In genomic region chr10:53115028-53115427, GRCm38 (mm10) we compare ENCODE assay signal across 8 mouse cellular contexts.
DNase-seq lines count a peak whose midpoint lies in the region; ATAC-seq and TF ChIP-seq lines count a peak whose summit lies in the region.

No protein-coding gene starts in this region.

- no peaks in the 10 kb centered on the region for H3K4me1 ChIP-seq in kidney, adult 2 months (ENCODE audit: control insufficient read depth, insufficient read depth, low read length)
- no peaks in the 10 kb centered on the region for H3K4me1 ChIP-seq in lung, adult 2 months (ENCODE audit: control insufficient read depth, insufficient read depth, low read length)

- intact Hi-C loops in gastrocnemius, adult 2 months (cut with DNase I): loop anchor here (1.0 to 10.0 kb wide), 3 partner anchors 190 to 413 kb away; no protein-coding TSS in a partner anchor

- no peak for ATAC-seq in activated CD4-positive, CD25-positive, alpha-beta regulatory T cell, adult 4 months

- TF ChIP-seq POLR2A in kidney, adult 2 months (IDR thresholded peaks at IDR 0.05; ENCODE audit: low read depth, low read length): no peak
- TF ChIP-seq POLR2A in lung, adult 2 months (IDR thresholded peaks at IDR 0.05; ENCODE audit: borderline replicate concordance, extremely low read depth, low read depth, low read length): no peak

- peak; percentile 95; the same call in 1 of the 2 replicates for TF ChIP-seq CTCF in gastrocnemius, adult 2 months (IDR thresholded peaks at IDR 0.05)
- peak; percentile 87 for TF ChIP-seq CTCF in kidney, adult 2 months (conservative IDR thresholded peaks at IDR 0.05; ENCODE audit: insufficient read depth, insufficient read length, low read depth, low read length)
- peak; percentile 74 for TF ChIP-seq CTCF in lung, adult 2 months (IDR thresholded peaks at IDR 0.05; ENCODE audit: insufficient read depth, low read length)

- no peak overlapping the region for H3K27ac ChIP-seq in gastrocnemius, adult 2 months
- H3K27ac ChIP-seq in kidney, adult 2 months (ENCODE audit: insufficient read depth, low read depth, low read length): no peak overlapping the region

- H3K4me3 ChIP-seq in gastrocnemius, adult 2 months: no peak overlapping the region
- no peak overlapping the region for H3K4me3 ChIP-seq in kidney, adult 2 months (ENCODE audit: insufficient read depth, low read depth, low read length)
- H3K4me3 ChIP-seq in lung, adult 2 months (replicated peaks; ENCODE audit: extremely low read depth, low read depth, low read length): no peak overlapping the region

- no peaks in the 10 kb centered on the region for H3K36me3 ChIP-seq in kidney, adult 2 months (ENCODE audit: control insufficient read depth, insufficient read depth, low read length)

- peak; percentile 16 to 17 for DNase-seq in B cell, adult 2 months
- peak; percentile 55 for DNase-seq in NIH3T3 (ENCODE audit: low read depth)
- peak; percentile 79 to 87 for DNase-seq in cerebellum, postnatal 14 days
- DNase-seq in gastrocnemius, adult 2 months: peak; percentile 77
- DNase-seq in kidney, adult 2 months: peak; percentile 70
- DNase-seq in lung, adult 2 months: peak; percentile 39
- peak; percentile 54 to 57 for DNase-seq in right cerebral cortex, adult 2 months (ENCODE audit: low spot score in 2 of 2)

- no peaks in the 10 kb centered on the region for H3K27me3 ChIP-seq in kidney, adult 2 months (replicated peaks; ENCODE audit: control insufficient read depth, insufficient read depth, low read length)

- WGBS in kidney, adult 2 months: 25% methylated on average over 3 of the region's 3 CpGs
- WGBS in lung, adult 2 months: 19% methylated on average over 3 of the region's 3 CpGs

Comparison
In these comparisons a context has a peak if more than half of its experiments do, and no peak if none do; other contexts are left out.
1. DNase-seq: peak in every context shown above with its lines; median percentile 83 in cerebellum, postnatal 14 days; 77 in gastrocnemius, adult 2 months; 70 in kidney, adult 2 months; 56 in right cerebral cortex, adult 2 months; 55 in NIH3T3; 39 in lung, adult 2 months; 16 in B cell, adult 2 months.